12 mouse cellular contexts compared by ENCODE assay signal in genomic region chr5:142039236-142039635, GRCm38 (mm10).
A peak's percentile ranks its signal among the peaks of the same experiment; 100 is the strongest.
DNase-seq lines count a peak whose midpoint lies in the region.
"Had no signal": no experiment of that assay in that cellular context is flagged by ENCODE, and none has a peak within 500 bp of the region (broad histone marks: within the 10 kb centered on the region; RNA-seq: fewer than 3 reads in every experiment).

No protein-coding gene starts in this region.

- DNase-seq in T-cell, adult 2 months (ENCODE audit: low spot score), result peak; percentile 19
- peak; percentile 35 for DNase-seq in naive thymus-derived CD4-positive, alpha-beta T cell, adult 2 months (ENCODE audit: low read depth)
- peak; percentile 43 to 46 for DNase-seq in thymus, postnatal 10 days (ENCODE audit: low spot score in 2 of 2)
- peak; percentile 48 for DNase-seq in thymus, postnatal 4 days
- no peak for DNase-seq in urinary bladder, postnatal 4 days (ENCODE audit: low spot score in 2 of 2)
- DNase-seq in right cerebral cortex, postnatal 10 days (ENCODE audit: low spot score in 2 of 2), result no peak
- DNase-seq: adrenal gland, postnatal 10 days; cerebellum, adult 18-20 months; cerebellum, postnatal 14 days; embryo, embryonic 11 days; gastrocnemius, postnatal 36 days; heart, adult 18-20 months had no signal

Comparison
In these comparisons a context has a peak if more than half of its experiments do, and no peak if none do; other contexts are left out.
1. DNase-seq: peak in T-cell, adult 2 months (single experiment), naive thymus-derived CD4-positive, alpha-beta T cell, adult 2 months (single experiment), thymus, postnatal 10 days (2 of 2) and thymus, postnatal 4 days (single experiment); none in urinary bladder, postnatal 4 days (0 of 2) and right cerebral cortex, postnatal 10 days (0 of 2).